Mouse (Mus musculus) liver, embryonic 13.5 days (tissue): ENCODE measurements around the gene Fibp. TPM values are rescaled to one million over a fixed set of nuclear protein-coding genes. Genes with fewer than 3 reads are reported as not detected.
"Not testable (repeated sequence)": the region's sequence is repeated elsewhere in the genome, so short reads cannot be mapped to it uniquely, and the experiment has no call there.

Source experiments
- ATAC-seq: fragments of 200-750 bp; cut with Nextera tagmentation; 2 replicates; pipeline ENCODE4 v1.8.0; 2017; ENCODE audit warnings: low read depth, mild to moderate bottlenecking, moderate number of reproducible peaks, moderate library complexity
- DNase-seq: peaks from one replicate; pipeline ENCODE4 v3.0.0; 2022
- H3K27ac ChIP-seq: fragments of 300-500 bp; sonication (generic); 2 replicates; pipeline ENCODE4 v1.5.1; 2015; ENCODE audit warnings: moderate library complexity, mild to moderate bottlenecking, inconsistent platforms
- H3K27me3 ChIP-seq: fragments of 300-500 bp; sonication (generic); 2 replicates; pipeline ENCODE4 v1.6.1; 2015; ENCODE audit warnings: mild to moderate bottlenecking, inconsistent platforms
- H3K36me3 ChIP-seq: fragments of 300-500 bp; sonication (generic); 2 replicates; pipeline ENCODE4 v1.6.1; 2015; ENCODE audit warnings: mild to moderate bottlenecking, inconsistent platforms
- H3K4me1 ChIP-seq: fragments of 300-500 bp; sonication (generic); replicated peaks from 2 replicates; pipeline ENCODE4 v1.6.1; 2015; ENCODE audit warnings: inconsistent platforms
- H3K4me2 ChIP-seq: fragments of 300-500 bp; sonication (generic); 2 replicates; pipeline ENCODE4 v1.6.1; 2015; ENCODE audit warnings: inconsistent platforms, mild to moderate bottlenecking, moderate library complexity
- H3K4me3 ChIP-seq: fragments of 300-500 bp; sonication (generic); replicated peaks from 2 replicates; pipeline ENCODE4 v1.5.1; 2015; ENCODE audit warnings: mild to moderate bottlenecking, inconsistent platforms
- H3K9ac ChIP-seq: fragments of 300-500 bp; sonication (generic); 2 replicates; pipeline ENCODE4 v1.6.1; 2015; ENCODE audit warnings: mild to moderate bottlenecking, inconsistent platforms
- H3K9me3 ChIP-seq: fragments of 300-500 bp; sonication (generic); replicated peaks from 2 replicates; pipeline ENCODE4 v1.6.1; 2016; ENCODE audit warnings: inconsistent platforms
- WGBS: fragments of 180-500 bp; shearing (Covaris S2); methylation state at CpG from one replicate; pipeline ENCODE4 v1.1.7; 2015; ENCODE audit not compliant: insufficient replicate concordance; 5-methylcytosine and 5-hydroxymethylcytosine counted together
- polyA plus RNA-seq: library from polyadenylated mRNA; unstranded; fragments of >200 nt; fragmentation: Nextera tagmentation; extraction: Ambion mirVana; gene quantifications from 2 replicates; pipeline ENCODE4 v1.2.1, GENCODE M21; 2015

Fibp gene
- polyA plus RNA-seq, 1 experiment from 2014 or later = 34.0 TPM

DNA sequence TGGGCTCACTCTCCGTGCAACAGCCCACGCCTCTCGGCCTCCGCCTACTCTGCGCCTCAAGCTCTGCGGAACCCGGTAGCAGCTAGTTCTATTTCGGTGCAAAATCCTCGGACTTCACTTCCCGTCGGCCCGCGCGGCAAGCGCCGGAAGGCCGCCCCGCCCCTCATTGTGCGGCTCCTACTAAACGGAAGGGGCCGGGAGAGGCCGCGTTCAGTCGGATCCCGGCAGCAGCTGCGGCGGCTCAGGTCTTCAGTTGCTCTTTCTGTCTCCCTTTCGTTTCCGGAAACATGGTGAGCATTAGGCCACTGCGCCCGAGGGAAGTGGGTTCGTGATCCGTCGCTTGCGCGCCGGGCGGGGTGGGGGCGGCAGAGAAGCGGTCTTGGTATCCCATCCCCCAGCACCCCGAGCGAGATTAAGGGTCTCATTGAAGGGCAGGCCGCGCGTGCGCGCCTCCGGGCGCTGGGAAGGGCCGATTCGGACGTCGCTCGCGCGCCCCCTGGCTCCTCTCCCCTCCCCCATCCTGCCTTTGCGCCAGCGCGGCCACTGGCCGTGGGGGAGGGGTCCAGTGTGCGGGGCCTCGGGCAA is 30.0 kb downstream of the Fibp start, which contains the start of gene Cfl1:
Cfl1 (plus strand) TSS at position 143 of the 585 bp plus-strand sequence.
- peak; percentile 58 for ATAC-seq
- no peaks in the 10 kb centered on the region for H3K27me3 ChIP-seq
- peak within 1 kb of the TSS; percentile 99 for H3K4me3 ChIP-seq
- peak within 1 kb of the TSS; percentile 100 for H3K9ac ChIP-seq
- peak; percentile 94 for DNase-seq
- peaks cover 60% of the 10 kb centered on the region for H3K4me1 ChIP-seq
- peak within 1 kb of the TSS; percentile 86 for H3K4me2 ChIP-seq
- under 1% methylated on average over 62 of the region's 62 CpGs for WGBS
- H3K36me3 ChIP-seq = peaks cover 48% of the 10 kb centered on the region
- H3K27ac ChIP-seq = peak within 1 kb of the TSS; percentile 100
- no peaks in the 10 kb centered on the region for H3K9me3 ChIP-seq

DNA sequence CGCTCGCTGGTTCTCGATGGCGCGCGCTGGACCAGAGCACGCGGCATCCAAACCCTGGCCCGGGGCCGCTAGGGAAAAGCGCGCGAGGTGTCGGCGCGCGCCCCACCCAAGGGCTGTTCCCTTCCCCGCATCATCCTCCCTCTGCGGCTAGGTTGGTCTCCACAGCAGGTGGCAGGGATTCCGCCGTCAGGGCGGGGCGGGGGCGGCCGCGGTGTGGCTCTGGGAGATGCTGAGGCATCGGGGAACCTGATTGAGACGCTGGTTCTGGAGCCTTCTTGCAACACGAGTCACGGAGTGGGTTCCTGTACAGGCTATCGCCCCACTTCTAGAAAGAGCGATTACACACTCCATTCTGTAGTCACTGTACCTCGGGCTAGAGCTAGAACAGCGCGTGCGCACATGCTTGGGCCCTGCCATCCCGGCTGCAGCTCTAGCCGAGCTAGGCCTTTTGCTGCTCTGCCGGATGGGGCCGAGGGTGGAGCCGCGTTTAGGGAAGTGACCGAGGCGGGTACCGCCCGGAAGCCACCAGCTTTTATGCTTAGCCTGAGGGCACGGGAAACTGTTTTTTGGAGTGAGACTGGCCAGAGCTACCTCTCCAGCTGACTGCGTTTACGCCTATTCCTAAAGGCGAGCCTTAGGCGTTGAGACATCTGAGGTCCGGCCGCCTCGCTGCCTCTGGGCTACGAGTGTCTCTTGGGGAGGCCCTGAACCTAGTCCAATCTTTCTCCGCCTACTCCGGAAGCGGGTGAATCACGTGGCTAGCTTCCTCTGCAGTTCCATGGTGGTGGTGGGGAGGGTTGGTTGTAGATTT is 30.7 kb downstream of the Fibp start:
- H3K36me3 ChIP-seq = peaks cover 48% of the 10 kb centered on the region
- H3K4me3 ChIP-seq = peak overlapping the region; percentile 99
- peak; percentile 77 for DNase-seq
- no peaks in the 10 kb centered on the region for H3K9me3 ChIP-seq
- H3K27me3 ChIP-seq = no peaks in the 10 kb centered on the region
- peak overlapping the region; percentile 100 for H3K27ac ChIP-seq
- peak; percentile 44 for ATAC-seq
- H3K9ac ChIP-seq = peak overlapping the region; percentile 100
- H3K4me2 ChIP-seq = peak overlapping the region; percentile 86
- under 1% methylated on average over 59 of the region's 59 CpGs for WGBS
- H3K4me1 ChIP-seq = peaks cover 59% of the 10 kb centered on the region

DNA sequence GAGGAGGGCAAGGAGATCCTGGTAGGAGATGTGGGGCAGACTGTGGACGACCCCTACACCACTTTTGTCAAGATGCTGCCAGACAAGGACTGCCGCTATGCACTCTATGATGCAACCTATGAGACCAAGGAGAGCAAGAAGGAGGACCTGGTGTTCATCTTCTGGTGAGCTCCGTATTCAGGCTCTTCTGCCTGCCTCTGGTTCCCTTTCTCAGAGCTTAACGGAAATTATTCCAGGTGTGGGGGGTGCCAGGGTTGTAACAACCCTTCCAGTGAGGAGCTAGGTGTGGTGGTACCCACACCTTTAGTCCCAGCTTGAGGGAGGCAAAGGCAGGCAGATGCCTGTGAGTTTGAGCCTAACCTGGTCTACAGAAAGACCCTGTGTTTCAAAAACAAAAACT is 32.2 kb downstream of the Fibp start:
- H3K4me1 ChIP-seq = peaks cover 43% of the 10 kb centered on the region
- H3K4me3 ChIP-seq = peak overlapping the region; percentile 99
- no peaks in the 10 kb centered on the region for H3K9me3 ChIP-seq
- no peak overlapping the region for H3K27ac ChIP-seq
- no peaks in the 10 kb centered on the region for H3K27me3 ChIP-seq
- peak overlapping the region; percentile 100; the same call in 1 of the 2 replicates for H3K9ac ChIP-seq
- 82% methylated on average over 4 of the region's 4 CpGs for WGBS
- peak overlapping the region; percentile 86 for H3K4me2 ChIP-seq
- DNase-seq = no peak
- H3K36me3 ChIP-seq = peaks cover 60% of the 10 kb centered on the region
- ATAC-seq = no peak

DNA sequence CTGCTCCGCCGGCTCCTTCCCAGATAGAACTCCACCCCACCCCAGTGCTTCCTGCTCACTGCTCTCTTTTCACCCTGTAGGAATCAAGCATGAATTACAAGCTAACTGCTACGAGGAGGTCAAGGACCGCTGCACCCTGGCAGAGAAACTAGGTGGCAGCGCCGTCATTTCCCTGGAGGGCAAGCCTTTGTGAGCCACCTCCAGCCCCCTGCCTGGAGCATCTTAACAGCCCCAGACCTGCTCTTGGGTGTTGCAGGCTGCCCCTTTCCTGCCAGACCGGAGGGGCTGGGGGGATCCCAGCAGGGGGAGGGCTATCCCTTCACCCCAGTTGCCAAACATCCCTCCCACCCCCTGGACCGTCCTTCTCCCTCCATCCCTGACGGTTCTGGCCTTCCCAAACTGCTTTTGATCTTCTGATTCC is 32.9 kb downstream of the Fibp start:
- H3K4me3 ChIP-seq = not testable (repeated sequence)
- H3K4me1 ChIP-seq = peaks cover 41% of the 10 kb centered on the region
- 79% methylated on average over 9 of the region's 9 CpGs for WGBS

DNA sequence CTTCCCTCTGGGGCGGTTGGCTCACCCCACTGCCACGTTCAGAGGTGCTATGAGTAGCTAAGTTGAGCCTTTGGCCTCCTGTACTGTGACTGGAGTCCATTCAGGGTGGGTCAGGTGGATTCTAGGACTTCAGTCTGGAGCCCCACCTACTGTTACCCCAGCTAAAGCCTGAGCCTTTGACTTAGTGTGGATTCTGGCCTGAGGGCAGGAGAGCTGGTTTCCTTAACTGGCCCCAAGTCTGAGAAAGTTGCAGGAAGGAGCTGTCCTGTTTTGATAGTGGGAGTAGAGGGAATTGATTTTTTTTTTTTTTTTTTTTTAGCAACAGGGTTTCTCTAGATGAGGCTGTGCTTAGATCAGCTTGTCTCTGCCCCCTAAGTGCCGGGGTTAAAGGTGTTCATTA is 33.9 kb downstream of the Fibp start:
- DNase-seq = no peak
- ATAC-seq = no peak
- Histone ChIP-seq H3K27me3 (no peaks in the 10 kb centered on the region), H3K27ac (peak overlapping the region; percentile 43; the same call in 1 of the 2 replicates), H3K4me1 (peaks cover 33% of the 10 kb centered on the region), H3K9ac (no peak overlapping the region), H3K4me2 (no peak overlapping the region), H3K9me3 (no peaks in the 10 kb centered on the region), H3K36me3 (peaks cover 63% of the 10 kb centered on the region), H3K4me3 (no peak overlapping the region)
- 84% methylated on average over 3 of the region's 3 CpGs for WGBS

More for the DNA sequence above, 32.9 kb downstream of the Fibp start:
- peaks cover 63% of the 10 kb centered on the region for H3K36me3 ChIP-seq
- not testable (repeated sequence) for H3K27me3 ChIP-seq, H3K9me3 ChIP-seq, H3K4me2 ChIP-seq, ATAC-seq, DNase-seq, H3K9ac ChIP-seq, H3K27ac ChIP-seq

DNA sequence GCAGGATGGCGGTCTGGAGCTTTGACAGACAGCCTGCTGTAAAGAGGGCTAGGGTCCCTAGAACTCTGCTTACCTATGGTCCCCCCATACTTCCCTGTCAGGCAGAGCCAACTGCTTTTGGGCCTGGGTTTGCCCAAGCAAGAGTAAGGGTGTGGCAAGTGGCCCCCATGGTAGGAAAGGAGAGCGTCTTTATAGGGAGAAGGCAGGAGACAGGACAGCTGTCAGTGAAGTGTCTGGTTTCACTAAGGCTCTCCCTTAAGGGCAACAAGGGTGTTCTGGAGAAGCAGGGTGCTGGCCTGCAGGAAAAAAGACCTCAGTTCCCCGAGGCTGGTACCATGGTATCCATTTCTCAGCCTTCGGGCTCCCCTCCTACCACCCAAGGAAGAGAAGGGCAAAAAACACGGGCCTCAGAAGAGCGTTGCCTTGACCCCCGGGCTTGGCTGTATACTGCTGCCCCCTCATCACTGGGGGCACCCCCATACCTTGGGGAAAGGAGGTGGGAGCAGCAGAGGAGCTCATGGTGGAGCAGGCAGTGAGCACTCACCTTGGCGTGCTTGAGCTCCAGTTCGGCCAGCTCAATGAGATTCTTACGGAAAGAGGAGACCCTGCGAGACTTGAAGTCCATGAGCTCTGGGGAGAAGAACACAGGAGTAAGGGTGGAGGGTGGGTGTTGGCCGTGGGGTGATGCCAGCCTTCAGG is 35.1 kb downstream of the Fibp start:
- no peak overlapping the region for H3K9ac ChIP-seq
- peaks cover 25% of the 10 kb centered on the region for H3K4me1 ChIP-seq
- ATAC-seq (no peak), DNase-seq (no peak)
- no peak overlapping the region for H3K4me3 ChIP-seq
- H3K27ac ChIP-seq = no peak overlapping the region
- no peaks in the 10 kb centered on the region for H3K9me3 ChIP-seq
- 81% methylated on average over 12 of the region's 12 CpGs for WGBS
- peaks cover 63% of the 10 kb centered on the region for H3K36me3 ChIP-seq
- no peaks in the 10 kb centered on the region for H3K27me3 ChIP-seq
- H3K4me2 ChIP-seq = no peak overlapping the region

DNA sequence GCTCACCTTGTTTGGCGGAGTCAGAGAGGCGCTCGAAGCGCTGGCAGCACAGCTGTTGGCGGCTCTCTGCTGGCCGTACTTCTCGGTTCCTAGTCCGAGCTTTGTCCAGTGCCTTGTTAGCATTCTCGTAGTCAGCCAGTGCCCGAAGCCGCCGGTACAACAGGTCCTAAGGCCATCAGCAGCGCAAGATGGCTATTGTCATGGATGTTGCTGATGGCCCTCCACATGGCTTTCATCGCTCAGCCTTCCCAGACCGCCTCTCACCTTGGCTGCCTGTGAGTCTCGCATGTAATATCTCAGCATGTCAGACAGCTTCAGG is 35.6 kb downstream of the Fibp start:
- H3K4me1 ChIP-seq = peaks cover 25% of the 10 kb centered on the region
- H3K27ac ChIP-seq = no peak overlapping the region; the same call in 1 of the 2 replicates
- DNase-seq = no peak
- ATAC-seq = no peak
- no peak overlapping the region for H3K4me3 ChIP-seq
- WGBS = 90% methylated on average over 16 of the region's 16 CpGs
- no peaks in the 10 kb centered on the region for H3K9me3 ChIP-seq
- no peak overlapping the region for H3K9ac ChIP-seq
- H3K36me3 ChIP-seq = peaks cover 63% of the 10 kb centered on the region
- no peak overlapping the region for H3K4me2 ChIP-seq
- no peaks in the 10 kb centered on the region for H3K27me3 ChIP-seq

DNA sequence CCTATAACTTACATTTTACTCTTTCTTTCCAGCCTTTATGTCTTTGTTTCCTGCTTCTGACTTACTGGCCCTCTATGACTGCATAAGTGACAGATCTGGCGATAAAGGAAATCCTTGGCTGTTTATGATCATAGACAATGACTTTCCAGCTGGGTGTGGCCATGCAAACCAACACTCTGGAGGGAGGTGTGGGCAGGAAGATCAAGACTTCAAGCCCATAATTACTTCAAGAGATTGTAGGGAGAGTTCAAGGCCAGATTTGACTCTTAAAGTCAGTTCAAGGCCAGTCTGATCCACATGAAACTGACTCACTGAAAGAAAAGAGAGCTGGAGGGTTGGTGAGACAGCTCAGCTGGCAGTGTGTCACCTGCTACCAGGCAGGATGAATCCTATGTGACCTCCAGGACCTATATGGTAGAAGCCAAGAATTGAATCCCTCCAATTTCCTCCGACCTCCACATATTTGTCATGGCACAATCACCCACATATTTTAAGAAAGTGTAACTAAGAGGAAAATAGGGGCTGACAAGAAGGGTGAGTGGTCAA is 40.0 kb downstream of the Fibp start:
- Histone ChIP-seq H3K9ac (no peak overlapping the region), H3K9me3 (no peaks in the 10 kb centered on the region), H3K36me3 (peaks cover 32% of the 10 kb centered on the region), H3K4me3 (no peak overlapping the region), H3K4me2 (no peak overlapping the region), H3K4me1 (no peaks in the 10 kb centered on the region), H3K27ac (no peak overlapping the region), H3K27me3 (no peaks in the 10 kb centered on the region)
- 83% methylated on average over 2 of the region's 2 CpGs for WGBS
- ATAC-seq (no peak), DNase-seq (no peak)

DNA sequence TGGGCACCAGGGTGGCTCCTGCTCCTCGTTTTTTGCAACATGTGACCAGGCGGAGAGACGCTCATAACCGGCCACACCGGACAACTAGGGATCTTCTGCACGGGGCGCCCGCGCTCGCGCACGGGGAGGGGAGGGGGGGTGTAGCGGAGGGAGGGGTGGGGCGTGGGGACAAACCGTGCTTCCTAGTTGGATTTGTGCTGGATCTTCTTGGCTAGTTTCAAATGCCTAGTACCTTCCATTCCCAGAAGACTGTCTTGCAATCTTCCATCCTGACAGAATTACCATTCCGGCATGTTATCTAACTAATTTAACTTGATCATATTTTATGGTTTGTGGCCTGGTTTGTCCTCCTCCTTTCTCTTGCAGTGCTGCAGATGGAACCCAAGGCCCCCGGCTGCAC is 43.3 kb downstream of the Fibp start, which contains the start of gene 1700020D05Rik:
1700020D05Rik (minus strand) TSS at position 101 of the 400 bp plus-strand sequence.
- 67% methylated on average over 17 of the region's 17 CpGs for WGBS
- Histone ChIP-seq H3K4me3 (no peak within 1 kb of the TSS), H3K27me3 (no peaks in the 10 kb centered on the region), H3K4me1 (peaks cover under 1% of the 10 kb centered on the region), H3K36me3 (peaks cover 6% of the 10 kb centered on the region), H3K4me2 (no peak within 1 kb of the TSS), H3K9me3 (no peaks in the 10 kb centered on the region), H3K27ac (no peak within 1 kb of the TSS), H3K9ac (no peak within 1 kb of the TSS)
- DNase-seq (no peak), ATAC-seq (no peak)

DNA sequence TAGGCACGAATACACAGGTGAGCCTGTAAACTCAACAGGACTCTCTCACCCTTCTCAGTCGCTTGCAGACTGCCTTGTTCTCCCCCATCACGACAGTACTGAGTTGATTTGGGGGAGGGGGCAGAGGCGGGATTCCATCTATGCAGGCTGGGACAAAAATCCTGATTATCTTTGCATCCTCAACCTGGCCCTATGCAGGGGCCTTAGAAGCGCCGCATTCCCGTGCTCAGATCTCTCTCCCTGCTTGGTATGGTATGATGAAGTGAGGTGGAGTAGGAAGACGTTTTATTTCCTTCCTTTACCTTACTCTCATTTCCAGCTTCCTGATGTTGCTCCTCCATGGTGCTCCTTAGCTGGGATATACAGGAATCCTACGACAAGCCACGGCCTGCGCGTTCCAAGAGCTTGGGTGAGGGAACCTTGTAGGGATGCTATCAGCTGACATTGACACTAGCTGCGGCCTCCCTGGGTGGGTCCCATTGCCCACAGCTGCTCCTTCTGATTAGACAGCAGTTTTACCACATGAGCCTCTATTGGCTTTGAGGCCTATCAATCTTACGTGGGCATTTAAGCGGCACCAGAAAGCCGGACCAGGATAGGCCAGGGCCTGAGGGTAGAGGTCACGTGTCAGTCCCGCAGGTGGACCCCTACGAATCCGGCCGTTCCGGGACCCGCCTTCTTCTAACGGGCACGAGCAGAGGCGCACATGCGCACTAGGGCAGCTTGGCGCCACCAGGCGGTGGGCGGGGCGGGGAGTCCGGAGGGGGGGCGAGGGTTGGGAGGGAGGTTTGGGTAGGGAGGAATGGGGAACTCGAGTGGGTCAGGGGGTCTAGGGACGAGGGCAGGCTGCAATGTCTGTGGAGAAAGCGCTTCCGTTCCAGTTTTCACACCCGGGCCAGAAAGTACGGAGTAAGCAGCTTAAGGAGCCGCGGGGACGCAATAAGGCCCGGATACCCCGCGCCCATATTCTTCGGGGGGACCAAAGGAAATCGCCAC is 49.9 kb downstream of the Fibp start, which contains the start of gene Snx32:
Snx32 (minus strand) TSS at position 508 of the 996 bp plus-strand sequence.
- H3K27ac ChIP-seq = peak within 1 kb of the TSS; percentile 81
- 2% methylated on average over 47 of the region's 47 CpGs for WGBS

More for the DNA sequence above, 49.9 kb downstream of the Fibp start, which contains the start of gene Snx32:
- H3K36me3 ChIP-seq = no peaks in the 10 kb centered on the region
- peak within 1 kb of the TSS; percentile 77 for H3K9ac ChIP-seq
- H3K4me3 ChIP-seq = peak within 1 kb of the TSS; percentile 66
- ATAC-seq (peak; percentile 99), DNase-seq (peak; percentile 97)
- H3K27me3 ChIP-seq = no peaks in the 10 kb centered on the region
- H3K4me1 ChIP-seq = peaks cover 40% of the 10 kb centered on the region
- H3K9me3 ChIP-seq = no peaks in the 10 kb centered on the region
- peak within 1 kb of the TSS; percentile 94 for H3K4me2 ChIP-seq
